Mouse (Mus musculus) midbrain, embryonic 12.5 days (tissue): Measurements from ENCODE around the gene Galnt12. TPM values are rescaled to one million over a fixed set of nuclear protein-coding genes. Genes with fewer than 3 reads are reported as not detected.

Experiments used
- ATAC-seq: fragments of 200-750 bp; cut with Nextera tagmentation; 2 replicates; pipeline ENCODE4 v1.8.0; 2017; ENCODE audit warnings: low read depth, moderate TSS enrichment, moderate library complexity; ENCODE audit not compliant: low FRiP score
- H3K27ac ChIP-seq: fragments of 300-500 bp; sonication (generic); replicated peaks from 2 replicates; pipeline ENCODE4 v1.5.1; 2016; ENCODE audit warnings: mild to moderate bottlenecking
- H3K27me3 ChIP-seq: fragments of 300-500 bp; sonication (generic); 2 replicates; pipeline ENCODE4 v1.6.1; 2016; ENCODE audit warnings: mild to moderate bottlenecking
- H3K36me3 ChIP-seq: fragments of 300-500 bp; sonication (generic); 2 replicates; pipeline ENCODE4 v1.6.1; 2016
- H3K4me1 ChIP-seq: fragments of 300-500 bp; sonication (generic); 2 replicates; pipeline ENCODE4 v1.6.1; 2016
- H3K4me2 ChIP-seq: fragments of 300-500 bp; sonication (generic); replicated peaks from 2 replicates; pipeline ENCODE4 v1.6.1; 2016; ENCODE audit warnings: mild to moderate bottlenecking, moderate library complexity
- H3K4me3 ChIP-seq: fragments of 300-500 bp; sonication (generic); 2 replicates; pipeline ENCODE4 v1.5.1; 2016; ENCODE audit warnings: mild to moderate bottlenecking
- H3K9ac ChIP-seq: fragments of 300-500 bp; sonication (generic); replicated peaks from 2 replicates; pipeline ENCODE4 v1.6.1; 2016; ENCODE audit warnings: mild to moderate bottlenecking, moderate library complexity
- H3K9me3 ChIP-seq: fragments of 300-500 bp; sonication (generic); 2 replicates; pipeline ENCODE4 v1.6.1; 2016; ENCODE audit warnings: mild to moderate bottlenecking
- WGBS: fragments of 180-500 bp; shearing (Covaris S2); methylation state at CpG from one replicate; pipeline ENCODE4 v1.1.7; 2016; 5-methylcytosine and 5-hydroxymethylcytosine counted together
- polyA plus RNA-seq: library from polyadenylated mRNA; unstranded; fragments of >200 nt; fragmentation: Nextera tagmentation; extraction: Ambion mirVana; gene quantifications from 2 replicates; pipeline ENCODE4 v1.2.1, GENCODE M21; 2016

Gene Galnt12
- polyA plus RNA-seq, 1 experiment from 2014 or later = 4.4 TPM

DNA sequence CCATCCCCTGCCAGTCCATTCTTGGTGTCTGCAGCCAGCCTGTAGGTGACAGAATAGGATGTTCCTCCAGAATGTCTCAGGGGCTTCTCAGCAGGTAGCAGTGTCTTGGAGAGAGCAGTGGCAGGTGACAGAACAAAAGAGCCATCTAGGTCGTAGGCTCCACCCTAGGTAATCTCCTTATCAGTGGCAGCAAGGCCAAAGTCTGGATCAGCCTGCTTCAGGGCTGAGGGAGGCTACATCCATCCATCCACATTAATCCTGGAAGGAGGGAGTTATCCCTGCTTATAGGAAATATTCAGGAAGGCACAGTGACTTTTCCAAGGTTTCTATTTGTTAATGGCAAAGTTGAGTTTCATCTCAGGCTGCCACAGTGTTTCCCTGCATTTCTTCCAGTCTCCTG is 80.6 kb downstream of the Galnt12 start:
- H3K27me3 ChIP-seq = no peaks in the 10 kb centered on the region
- H3K4me3 ChIP-seq = no peak overlapping the region
- H3K9ac ChIP-seq = no peak overlapping the region
- H3K27ac ChIP-seq = no peak overlapping the region
- no peak for ATAC-seq
- no peaks in the 10 kb centered on the region for H3K9me3 ChIP-seq
- 14% methylated on average over 1 of the region's 1 CpGs for WGBS
- H3K4me2 ChIP-seq = no peak overlapping the region
- no peaks in the 10 kb centered on the region for H3K4me1 ChIP-seq
- H3K36me3 ChIP-seq = no peaks in the 10 kb centered on the region

Other genes with a start within 250 kb of the Galnt12 start
- 0.68 and 0.69 TPM in 2 replicates for gene Gabbr2, start 100.0 kb upstream of the Galnt12 start, polyA plus RNA-seq
- 6.0 and 6.5 TPM in 2 replicates for gene Anks6, start 34.5 kb upstream of the Galnt12 start, polyA plus RNA-seq
- 3.3 and 3.4 TPM in 2 replicates for gene Col15a1, start 116.3 kb downstream of the Galnt12 start, polyA plus RNA-seq